Mouse (Mus musculus) layer of hippocampus, postnatal 14 days (tissue): ENCODE measurements at regions not wholly inside any gene's neighbourhood (a gene's known extent, or its start where the extent isn't known, plus 50 kb on each side); places are given as distances from the start of the nearest gene placed in this dataset.
"Not testable (repeated sequence)": the region's sequence is repeated elsewhere in the genome, so short reads cannot be mapped to it uniquely, and the experiment has no call there.

ENCODE experiments used
- DNase-seq, 2 experiments: peaks; one replicate each; pipeline ENCODE4 v3.0.0; 2021 to 2022; ENCODE audit warnings: low spot score in 2 of 2, mixed read lengths in 1 of 2

DNA sequence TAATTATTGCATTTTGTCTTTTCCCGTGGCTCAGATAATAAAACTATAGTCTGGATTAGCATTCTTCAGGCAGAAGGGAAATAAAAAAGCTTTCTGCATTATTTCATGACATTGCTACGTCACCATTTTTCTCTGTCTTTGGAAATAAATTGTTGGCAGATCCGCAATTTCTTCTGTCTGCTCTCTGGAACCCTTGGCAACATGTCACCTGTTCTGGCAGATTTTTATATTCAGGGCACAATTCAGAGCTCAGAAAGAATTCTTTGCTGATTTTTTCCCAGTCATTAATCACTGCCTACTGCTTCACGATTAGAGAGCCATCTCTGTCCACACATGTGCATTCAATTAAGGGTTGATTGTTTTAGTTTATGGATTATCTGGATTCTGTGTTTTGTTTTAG is 460.5 kb downstream of the Cdh8 start:
- DNase-seq, result no peak

DNA sequence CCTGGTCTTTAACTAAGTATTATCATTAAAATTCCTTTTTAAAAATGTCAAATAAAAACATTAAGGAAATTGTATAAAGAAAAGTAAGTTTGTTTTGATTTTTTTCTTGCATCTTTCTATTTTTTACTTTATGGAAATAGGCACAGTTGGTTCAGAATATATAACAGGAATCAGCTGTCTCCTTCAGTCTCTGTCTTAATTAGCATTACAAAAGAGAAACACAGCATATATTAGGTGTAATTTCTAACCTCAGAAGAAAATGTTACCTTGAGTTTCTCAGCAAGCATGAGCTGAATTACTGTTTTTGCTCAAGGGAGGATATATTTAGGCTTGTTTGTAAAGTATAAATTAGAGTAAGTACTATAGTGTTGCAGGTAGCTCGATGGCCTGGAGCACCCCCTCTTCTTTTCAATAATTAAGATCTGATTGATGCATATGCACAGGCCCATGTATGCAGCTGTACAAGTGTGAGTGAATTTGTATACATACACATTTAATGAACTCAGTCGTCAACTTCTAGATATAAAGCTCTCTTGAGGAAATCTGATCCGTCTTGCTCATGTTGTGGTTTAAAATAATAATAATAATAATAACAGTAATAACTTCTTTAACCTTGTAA is 503.0 kb downstream of the Cdh8 start:
- no peak for DNase-seq

DNA sequence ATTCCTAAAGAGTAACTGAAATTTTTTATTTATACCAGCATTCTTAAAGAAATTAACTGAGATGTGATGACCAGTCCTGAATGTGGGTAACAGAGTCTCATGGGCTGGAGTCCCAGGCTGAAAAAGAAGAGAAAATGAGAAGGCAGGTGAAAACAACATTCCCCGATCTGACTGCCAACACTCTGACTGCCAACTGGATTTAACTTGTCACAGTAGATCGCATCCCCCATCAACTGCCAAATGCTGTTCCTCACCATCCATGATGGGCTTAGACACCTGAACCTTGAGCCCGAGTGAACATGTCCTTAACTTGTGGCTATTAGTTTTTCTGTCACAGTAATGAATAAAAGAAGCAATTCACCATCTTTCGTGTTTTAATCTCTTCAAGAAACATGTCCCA is 522.9 kb downstream of the Cdh8 start:
- DNase-seq, result no peak

DNA sequence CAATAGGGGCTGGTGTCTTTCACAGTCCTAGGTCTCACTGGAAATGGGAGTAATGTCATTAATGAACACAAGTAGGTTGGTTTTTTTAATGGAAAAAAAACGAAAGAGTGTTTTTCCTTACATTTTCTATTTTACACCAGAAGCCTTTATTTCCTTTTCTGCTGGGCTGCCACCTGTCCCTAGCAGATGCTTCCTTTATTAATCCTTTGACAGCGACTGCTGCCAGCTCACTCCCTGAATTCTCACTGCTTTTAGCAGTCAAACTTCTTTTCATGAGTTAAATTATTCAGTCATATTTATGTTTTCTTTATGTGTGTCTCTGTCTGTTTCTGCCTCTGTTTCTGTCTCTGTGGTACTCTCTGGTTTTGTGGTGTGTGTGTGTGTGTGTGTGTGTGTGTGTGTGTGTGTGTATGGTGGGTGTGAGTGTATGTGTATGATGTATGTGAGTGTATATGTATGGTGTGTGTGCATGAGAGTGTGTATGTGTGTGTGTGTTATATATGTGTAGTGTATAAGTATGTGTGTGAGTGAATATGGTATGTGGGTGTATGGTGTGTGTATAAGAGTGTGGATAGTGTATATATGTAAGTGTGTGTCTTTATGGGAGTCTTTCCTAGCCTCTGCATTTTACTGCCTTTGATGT is 554.5 kb downstream of the Cdh8 start:
- DNase-seq, result peak; percentile 20 to 58

GRCm38 (mm10) chr8:98861175-98861574 is 555.1 kb downstream of the Cdh8 start:
- no peak for DNase-seq

DNA sequence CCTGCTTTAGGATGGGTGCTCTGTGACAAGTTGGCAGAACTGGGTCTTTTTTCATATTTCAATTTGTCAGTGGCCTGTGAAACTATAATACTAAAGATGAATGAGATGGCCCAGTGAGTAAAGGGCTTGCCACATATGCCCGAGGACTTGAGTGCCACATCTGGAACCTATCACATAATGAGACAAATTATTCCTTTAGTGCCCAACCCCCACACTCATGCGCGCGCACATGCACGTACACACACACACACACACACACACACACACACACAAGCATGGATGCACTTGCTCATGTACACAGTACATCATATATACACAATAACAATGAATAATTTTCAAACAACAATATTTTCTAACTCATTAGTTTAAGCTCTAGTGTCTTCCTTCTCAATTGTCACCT is 555.9 kb downstream of the Cdh8 start:
- no peak for DNase-seq

DNA sequence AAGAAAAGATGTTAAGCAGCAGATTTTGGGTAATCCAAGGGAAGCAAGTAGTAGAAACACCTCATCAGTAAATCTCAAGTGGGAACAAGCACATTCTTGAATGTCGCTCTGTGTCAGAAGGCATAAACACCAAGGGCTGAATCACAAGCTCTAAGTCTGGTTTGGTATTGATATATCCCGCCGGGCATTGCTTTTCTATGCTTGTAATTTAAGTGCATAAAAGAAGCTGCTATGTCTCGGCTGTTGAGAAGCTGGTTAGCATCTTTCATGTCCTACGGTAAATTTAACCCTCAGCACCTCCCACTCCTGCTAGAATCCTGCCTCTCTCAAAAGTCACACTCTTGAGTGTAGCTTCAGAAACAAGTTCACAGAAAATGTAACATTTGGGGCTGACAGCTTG is 586.8 kb downstream of the Cdh8 start:
- DNase-seq, result no peak

DNA sequence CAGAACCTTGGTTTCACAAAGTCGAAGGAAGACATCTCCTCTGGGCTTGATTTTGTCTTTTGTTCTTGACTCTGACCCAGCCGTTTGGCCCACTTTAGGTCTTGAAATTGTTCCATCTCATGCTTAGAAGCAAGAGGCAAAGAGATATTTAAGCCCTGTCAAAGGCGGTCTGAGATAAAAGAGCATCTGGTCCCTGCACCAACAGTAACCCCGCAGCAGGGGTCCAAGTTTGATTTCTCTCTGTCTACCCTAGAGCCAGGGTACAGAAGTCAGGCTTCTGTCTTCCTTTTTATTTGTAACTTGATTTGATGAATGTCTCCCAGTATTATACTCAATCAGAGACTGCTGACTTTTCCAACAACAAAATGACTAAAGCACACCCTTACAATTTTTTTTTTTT is 587.3 kb downstream of the Cdh8 start:
- DNase-seq, result no peak

- peak in 1 of 2 experiments; percentile 8 for DNase-seq
Measured at GRCm38 (mm10) chr8:98811922-98812321, 604.3 kb downstream of the Cdh8 start.

DNA sequence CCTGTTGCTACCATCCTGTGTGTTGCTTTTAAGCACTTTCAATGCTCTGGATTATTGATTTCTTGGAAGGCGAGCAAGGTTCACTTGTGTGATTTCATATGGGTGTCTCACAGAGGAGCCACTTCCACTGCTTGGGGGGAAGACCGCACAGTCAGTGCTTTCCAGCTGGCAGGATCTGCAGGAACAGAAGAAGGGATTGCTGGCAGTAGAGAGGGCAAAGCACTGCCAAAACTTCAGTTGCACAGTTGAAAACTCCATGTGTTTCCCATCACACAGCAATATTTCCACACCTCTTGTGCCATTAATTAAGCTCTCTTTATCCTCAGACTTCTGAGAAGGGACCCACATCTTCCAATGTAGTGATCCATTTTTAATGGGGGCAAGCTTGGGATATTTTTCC is 618.8 kb downstream of the Cdh8 start:
- DNase-seq, result peak; percentile 38 to 87

- DNase-seq, result no peak
Measured at GRCm38 (mm10) chr8:98767036-98767435, 649.2 kb downstream of the Cdh8 start.

DNA sequence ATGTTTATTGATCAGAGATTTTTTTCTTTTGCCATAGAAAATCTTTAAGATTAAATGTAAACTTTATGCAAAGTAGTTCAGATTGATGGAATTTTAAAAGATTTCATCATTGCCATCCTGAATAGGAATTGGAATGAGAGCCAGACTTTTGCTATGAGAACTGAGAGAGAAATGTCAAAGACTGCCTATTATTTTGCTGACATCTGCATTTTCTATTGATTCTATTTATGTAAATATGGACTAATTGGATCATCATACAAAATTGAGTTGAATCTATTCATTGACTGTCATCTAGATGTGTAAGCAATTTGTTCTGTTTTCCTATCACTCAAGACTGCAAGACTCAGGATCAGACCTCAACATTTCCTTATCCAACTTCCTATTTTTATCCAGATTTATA is 659.7 kb downstream of the Cdh8 start:
- no peak for DNase-seq

DNA sequence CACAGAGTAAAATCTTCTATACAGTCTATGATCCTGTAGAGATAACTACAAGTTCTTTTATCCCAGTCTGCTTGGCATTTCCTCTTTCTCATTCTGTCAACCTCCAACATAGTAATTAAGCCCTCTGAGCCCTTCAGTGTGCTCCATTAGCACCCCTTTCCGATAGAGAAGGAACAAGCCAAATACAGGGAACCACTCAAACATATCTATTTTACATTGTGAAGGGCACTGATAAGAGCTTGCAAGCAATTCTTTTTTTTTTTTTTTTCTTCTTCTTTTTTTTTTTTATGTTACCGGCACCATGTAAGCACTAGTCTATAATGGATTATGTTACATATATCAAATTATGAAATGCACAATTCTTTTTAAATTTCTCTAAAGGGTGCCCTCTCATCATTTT is 660.5 kb downstream of the Cdh8 start:
- no peak for DNase-seq

DNA sequence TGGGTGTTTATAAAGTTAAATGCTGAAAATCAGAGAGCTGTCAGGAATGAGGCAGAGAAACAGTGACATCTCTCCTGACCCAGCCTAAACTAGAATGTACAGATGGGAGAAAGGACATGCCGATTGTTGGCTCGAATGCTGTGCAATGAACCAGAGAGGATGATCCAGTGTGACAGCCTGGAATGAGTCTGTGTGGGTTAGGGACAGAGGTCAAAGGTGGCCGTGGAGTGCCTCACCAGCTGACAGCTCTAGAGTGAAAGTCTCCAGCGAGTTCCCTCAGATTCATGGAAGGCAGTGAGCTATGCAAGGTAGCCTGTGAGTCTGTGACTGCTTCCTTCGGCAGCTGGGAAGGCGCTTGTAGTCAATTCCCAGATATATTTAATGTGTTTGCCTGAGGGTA is 663.9 kb downstream of the Cdh8 start:
- DNase-seq, result no peak

GRCm38 (mm10) chr8:98707753-98708152 is 708.5 kb downstream of the Cdh8 start:
- no peak for DNase-seq

DNA sequence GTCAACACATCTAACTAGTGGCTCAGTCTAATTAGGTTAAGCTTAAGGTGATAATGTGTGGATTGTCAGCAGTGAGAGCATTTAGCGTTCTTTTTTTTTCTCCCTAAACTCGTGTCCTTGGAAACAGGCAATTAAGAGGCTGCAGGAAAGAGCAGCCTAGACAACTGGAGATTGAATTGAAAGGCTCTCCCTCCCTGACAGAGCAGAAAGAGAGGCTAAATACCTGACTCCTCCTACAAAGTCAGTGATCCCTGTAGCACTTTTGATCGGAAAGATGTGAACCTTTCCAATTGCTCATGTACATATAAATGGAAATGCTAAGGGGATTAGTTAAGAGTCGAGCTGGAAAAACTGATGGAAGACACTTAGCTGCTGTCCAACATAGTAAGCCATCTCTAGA is 710.1 kb downstream of the Cdh8 start:
- no peak for DNase-seq

GRCm38 (mm10) chr8:98685195-98685594 is 731.1 kb downstream of the Cdh8 start:
- peak; percentile 21 to 80 for DNase-seq

- peak in 1 of 2 experiments; percentile 4 for DNase-seq
Measured at GRCm38 (mm10) chr8:98684531-98684930, 731.7 kb downstream of the Cdh8 start.

DNA sequence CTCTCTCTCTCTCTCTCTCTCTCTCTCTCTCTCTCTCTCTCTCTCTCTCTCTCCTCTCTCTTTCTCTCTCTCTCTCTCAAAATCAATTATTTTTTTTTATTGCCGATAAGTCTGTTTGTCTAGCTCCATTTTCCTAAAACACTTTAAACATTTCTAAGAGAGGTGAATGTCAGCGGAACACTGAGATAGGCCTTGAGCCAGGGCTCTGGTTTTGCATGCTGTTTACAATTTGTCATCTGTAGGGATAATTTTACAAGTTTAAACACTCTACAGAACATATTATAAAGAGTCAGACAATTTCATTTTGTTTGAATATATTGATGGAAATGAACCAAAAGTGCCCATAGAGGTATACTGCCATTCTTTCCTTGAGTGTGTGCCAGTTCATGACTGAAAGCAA is 736.2 kb downstream of the Cdh8 start:
- DNase-seq, result no peak

GRCm38 (mm10) chr8:98659287-98659686 is 757.0 kb downstream of the Cdh8 start:
- DNase-seq, result no peak

DNA sequence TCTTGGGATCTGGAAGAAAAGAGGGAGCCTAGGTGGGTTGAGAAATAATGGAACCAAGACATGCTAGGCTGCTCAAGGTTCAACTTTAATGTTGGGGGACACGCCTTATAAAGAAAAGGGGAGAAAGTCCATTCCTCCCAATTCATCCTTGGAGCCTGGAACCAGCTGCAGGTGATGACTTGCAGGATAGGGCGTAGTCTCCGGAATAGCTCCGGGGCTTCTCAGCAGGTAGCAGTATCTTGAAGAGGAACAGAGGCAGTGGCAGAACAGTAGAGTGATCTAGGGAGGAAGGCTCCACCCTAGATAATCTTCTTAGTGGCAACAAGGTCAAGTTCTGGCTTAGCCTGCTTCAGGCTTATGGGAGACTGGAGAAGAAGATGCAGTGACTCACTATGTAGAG is 764.0 kb downstream of the Cdh8 start:
- not testable (repeated sequence) for DNase-seq

- no peak for DNase-seq
Measured at GRCm38 (mm10) chr8:98651010-98651409, 765.3 kb downstream of the Cdh8 start.

- DNase-seq, result peak; percentile 6 to 57
Measured at GRCm38 (mm10) chr8:98628151-98628550, 788.1 kb downstream of the Cdh8 start.
